Mouse (Mus musculus) megakaryocyte, embryonic 14.5 days (primary cell): ENCODE data around the gene Olfr1098. TPM values are rescaled to one million over a fixed set of nuclear protein-coding genes. Genes with fewer than 3 reads are reported as not detected.

Experiments
- H3K27me3 ChIP-seq: replicated peaks from 2 replicates; pipeline ENCODE3; 2012; ENCODE audit warnings: inconsistent platforms
- H3K36me3 ChIP-seq: replicated peaks from 2 replicates; pipeline ENCODE3; 2012; ENCODE audit warnings: low read length, inconsistent platforms, mixed read lengths
- H3K4me1 ChIP-seq: 2 replicates; pipeline ENCODE4 v1.6.1; 2012; ENCODE audit warnings: inconsistent platforms
- H3K4me3 ChIP-seq: replicated peaks from 2 replicates; pipeline ENCODE3; 2012; ENCODE audit warnings: moderate library complexity, mild to moderate bottlenecking, inconsistent platforms
- H3K9me3 ChIP-seq: 2 replicates; pipeline ENCODE4 v1.6.1; 2012; ENCODE audit warnings: inconsistent platforms
- FLI1 ChIP-seq: IDR thresholded peaks from 2 replicates; pipeline ENCODE4 v1.6.1; 2012; ENCODE audit warnings: low read length, inconsistent platforms, mixed read lengths
- GATA1 ChIP-seq: IDR thresholded peaks from 3 replicates; pipeline ENCODE4 v1.6.1; 2012; ENCODE audit warnings: mixed read lengths, low read length, inconsistent platforms, borderline replicate concordance
- polyA plus RNA-seq: library from polyadenylated mRNA; stranded (reverse); fragments of >175 nt; gene quantifications from 2 replicates; pipeline ENCODE4 v1.2.3, GENCODE M21; 2012; ENCODE audit warnings: low replicate concordance; ENCODE audit not compliant: insufficient read depth

Gene Olfr1098
- not detected in 2 replicates for polyA plus RNA-seq

DNA sequence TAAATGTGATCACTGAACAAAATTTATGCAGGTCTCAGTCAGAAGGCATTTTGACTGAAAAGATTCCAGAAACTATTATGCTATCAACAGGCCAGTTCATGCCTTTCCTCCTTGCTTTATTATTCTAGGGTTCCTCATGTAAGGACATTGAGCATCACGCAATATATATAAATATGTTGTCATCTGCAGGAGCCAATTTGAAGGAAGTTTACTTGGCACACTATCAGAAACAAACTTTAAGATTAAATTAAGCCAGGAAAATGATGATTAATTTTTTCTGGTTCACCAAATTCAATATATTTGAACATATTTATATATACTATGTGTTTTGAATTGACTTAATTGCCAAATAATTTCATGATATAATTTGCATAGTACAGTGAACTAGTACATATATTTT is at the start of gene Olfr1098:
TSS of gene Olfr1098 (minus strand) at position 101 of the 400 bp plus-strand sequence.
- Histone ChIP-seq H3K36me3 (no peaks in the 10 kb centered on the region), H3K4me3 (no peak within 1 kb of the TSS), H3K27me3 (no peaks in the 10 kb centered on the region), H3K9me3 (no peaks in the 10 kb centered on the region), H3K4me1 (no peaks in the 10 kb centered on the region)
- TF ChIP-seq GATA1 (no peak), FLI1 (no peak)

DNA sequence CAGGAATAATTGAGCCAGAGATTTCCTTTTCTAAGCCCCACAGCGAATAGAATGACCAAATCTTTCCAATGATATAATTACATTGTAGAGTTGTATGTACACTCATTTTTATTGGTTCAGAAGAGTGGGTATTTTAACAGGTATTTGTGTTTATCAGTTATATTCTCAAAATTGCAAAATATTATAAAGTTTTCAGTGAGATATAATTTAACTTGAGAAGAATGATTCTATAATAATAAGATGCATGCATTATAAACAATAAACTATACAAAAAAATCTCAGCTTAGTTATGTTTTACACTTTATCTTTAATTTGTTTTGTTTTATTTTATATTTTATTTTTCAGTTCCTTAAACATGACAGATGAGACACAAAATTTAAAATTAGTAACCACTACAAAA is 36.2 kb upstream of the Olfr1098 start, which contains the start of gene Olfr1099:
TSS of gene Olfr1099 (minus strand) at position 101 of the 400 bp plus-strand sequence.
- Histone ChIP-seq H3K4me3 (no peak within 1 kb of the TSS), H3K9me3 (no peaks in the 10 kb centered on the region), H3K27me3 (no peaks in the 10 kb centered on the region), H3K4me1 (no peaks in the 10 kb centered on the region), H3K36me3 (no peaks in the 10 kb centered on the region)
- TF ChIP-seq FLI1 (no peak), GATA1 (no peak)

DNA sequence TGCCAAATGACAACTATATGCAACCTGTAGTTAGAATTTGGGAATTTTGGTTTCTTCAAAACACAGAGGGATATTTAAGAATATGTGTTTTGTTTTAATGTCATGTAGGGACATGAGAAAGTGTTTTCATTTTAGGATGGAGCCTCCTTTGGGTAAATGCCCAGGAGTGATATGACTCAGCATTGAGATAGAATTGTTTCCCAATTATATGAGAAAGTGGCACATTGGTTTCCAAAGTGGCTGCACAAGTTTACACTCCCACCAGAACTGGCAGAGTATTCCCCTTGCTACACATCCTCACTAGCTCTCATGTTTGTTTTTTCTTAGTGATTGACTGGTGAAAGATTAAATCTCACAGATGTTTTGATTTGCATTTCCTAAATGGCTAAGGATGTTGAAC is 2.2 kb upstream of the Olfr1098 start:
- no peak for TF ChIP-seq FLI1
- no peak for TF ChIP-seq GATA1
- H3K36me3 ChIP-seq, result no peaks in the 10 kb centered on the region
- H3K27me3 ChIP-seq, result no peaks in the 10 kb centered on the region
- H3K4me3 ChIP-seq, result no peak overlapping the region
- H3K9me3 ChIP-seq, result no peaks in the 10 kb centered on the region
- H3K4me1 ChIP-seq, result no peaks in the 10 kb centered on the region

DNA sequence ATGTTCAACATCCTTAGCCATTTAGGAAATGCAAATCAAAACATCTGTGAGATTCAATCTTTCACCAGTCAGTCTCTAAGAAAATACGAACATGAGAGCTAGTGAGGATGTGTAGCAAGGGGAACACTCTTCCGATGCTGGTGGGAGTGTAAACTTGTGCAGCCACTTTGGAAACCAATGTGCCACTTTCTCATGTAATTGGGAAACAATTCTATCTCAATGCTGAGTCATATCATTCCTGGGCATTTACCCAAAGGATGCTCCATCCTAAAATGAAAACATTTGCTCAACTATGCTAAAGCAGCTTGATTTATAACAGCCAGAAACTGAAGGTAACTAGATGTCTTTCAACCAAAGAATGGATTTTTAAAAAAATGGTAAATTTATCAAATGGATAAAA is 18.7 kb downstream of the Olfr1098 start:
- Histone ChIP-seq H3K9me3 (no peaks in the 10 kb centered on the region), H3K4me3 (no peak overlapping the region), H3K4me1 (no peaks in the 10 kb centered on the region), H3K36me3 (no peaks in the 10 kb centered on the region), H3K27me3 (no peaks in the 10 kb centered on the region)
- TF ChIP-seq FLI1 (no peak), GATA1 (no peak)

DNA sequence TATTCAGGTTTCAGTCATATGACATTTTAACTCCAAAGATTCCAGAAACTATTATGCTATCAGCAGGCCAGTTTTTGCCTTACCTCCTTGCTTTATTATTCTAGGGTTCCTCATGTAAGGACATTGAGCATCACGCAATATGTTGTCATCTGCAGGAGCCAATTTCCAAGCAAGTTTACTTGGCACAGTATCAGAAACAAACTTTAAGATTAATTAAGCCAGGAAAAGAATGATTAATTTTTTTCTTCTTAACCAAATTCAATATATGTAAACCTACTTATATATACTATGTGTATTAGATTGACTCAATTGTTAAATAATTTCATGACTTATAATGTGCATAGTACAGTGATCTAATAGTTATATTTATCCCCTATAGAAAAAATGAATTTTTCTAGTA is 32.2 kb downstream of the Olfr1098 start, which contains the start of gene Olfr1097:
TSS of gene Olfr1097 (minus strand) at position 101 of the 400 bp plus-strand sequence.
- Histone ChIP-seq H3K4me1 (no peaks in the 10 kb centered on the region), H3K9me3 (no peaks in the 10 kb centered on the region), H3K36me3 (no peaks in the 10 kb centered on the region), H3K27me3 (no peaks in the 10 kb centered on the region), H3K4me3 (no peak within 1 kb of the TSS)
- no peak for TF ChIP-seq FLI1
- no peak for TF ChIP-seq GATA1

DNA sequence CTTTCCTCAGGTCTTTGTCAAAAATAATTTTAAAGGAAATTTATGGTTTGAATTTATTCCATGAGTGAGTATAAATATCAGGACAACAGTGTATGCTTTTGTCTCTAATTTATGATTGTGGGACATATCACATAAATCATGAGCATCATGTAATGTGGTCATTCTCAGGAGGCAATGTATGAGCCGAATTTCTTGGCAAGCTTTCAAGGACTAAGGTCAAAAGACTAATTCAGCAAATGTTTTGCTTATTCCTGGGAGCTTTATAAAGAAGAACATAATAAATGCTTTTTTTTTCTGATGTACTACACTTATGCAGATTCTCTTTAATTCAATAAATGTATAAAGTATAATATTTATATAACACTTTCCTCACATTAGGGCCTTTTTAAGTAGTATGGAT is 49.6 kb downstream of the Olfr1098 start, which contains the start of gene Gm13723:
TSS of gene Gm13723 (minus strand) at position 101 of the 400 bp plus-strand sequence.
- Histone ChIP-seq H3K36me3 (no peaks in the 10 kb centered on the region), H3K27me3 (no peaks in the 10 kb centered on the region), H3K4me3 (no peak within 1 kb of the TSS), H3K9me3 (no peaks in the 10 kb centered on the region), H3K4me1 (no peaks in the 10 kb centered on the region)
- TF ChIP-seq GATA1, result no peak

Other genes starting within 250 kb of the Olfr1098 start
- not detected in 2 replicates for gene Olfr1086, start 244.5 kb downstream of the Olfr1098 start, polyA plus RNA-seq
- not detected in 2 replicates for gene Olfr1087, start 226.2 kb downstream of the Olfr1098 start, polyA plus RNA-seq
- gene Olfr1089, start 190.8 kb downstream of the Olfr1098 start, polyA plus RNA-seq, result not detected in 2 replicates
- not detected in 2 replicates for gene Olfr1090, start 165.6 kb downstream of the Olfr1098 start, polyA plus RNA-seq
- gene Olfr1093, start 142.1 kb downstream of the Olfr1098 start, polyA plus RNA-seq, result 0.12 TPM in 1 of 2 replicates, not detected in the other
- gene Olfr141, start 114.5 kb downstream of the Olfr1098 start, polyA plus RNA-seq, result not detected in 2 replicates
- gene Olfr1094, start 99.9 kb downstream of the Olfr1098 start, polyA plus RNA-seq, result not detected in 2 replicates
- gene Olfr1095, start 72.8 kb downstream of the Olfr1098 start, polyA plus RNA-seq, result 4.0 TPM in 1 of 2 replicates, not detected in the other
- not detected in 2 replicates for gene Gm13723, start 49.7 kb downstream of the Olfr1098 start, polyA plus RNA-seq
- not detected in 2 replicates for gene Olfr1097, start 32.3 kb downstream of the Olfr1098 start, polyA plus RNA-seq
- gene Olfr1099, start 36.1 kb upstream of the Olfr1098 start, polyA plus RNA-seq, result not detected in 2 replicates
- not detected in 2 replicates for gene Olfr1100, start 55.4 kb upstream of the Olfr1098 start, polyA plus RNA-seq
- not detected in 2 replicates for gene Olfr1101, start 66.7 kb upstream of the Olfr1098 start, polyA plus RNA-seq
- gene Olfr1102, start 73.9 kb upstream of the Olfr1098 start, polyA plus RNA-seq, result not detected in 2 replicates
- not detected in 2 replicates for gene Olfr1104, start 102.5 kb upstream of the Olfr1098 start, polyA plus RNA-seq
- 0.02 TPM in 1 of 2 replicates, not detected in the other for gene Olfr1105, start 112.0 kb upstream of the Olfr1098 start, polyA plus RNA-seq
- not detected in 2 replicates for gene Olfr1106, start 127.7 kb upstream of the Olfr1098 start, polyA plus RNA-seq
- gene Olfr1107, start 151.3 kb upstream of the Olfr1098 start, polyA plus RNA-seq, result not detected in 2 replicates
- not detected in 2 replicates for gene Olfr1109, start 171.5 kb upstream of the Olfr1098 start, polyA plus RNA-seq
- not detected in 2 replicates for gene Olfr259, start 190.0 kb upstream of the Olfr1098 start, polyA plus RNA-seq
- gene Olfr1110, start 215.8 kb upstream of the Olfr1098 start, polyA plus RNA-seq, result not detected in 2 replicates
- not detected in 2 replicates for gene Olfr1111, start 228.1 kb upstream of the Olfr1098 start, polyA plus RNA-seq